Comparison of ENCODE assay signal across 7 mouse cellular contexts in genomic region chr1:68046551-68046970, GRCm38 (mm10).
DNase-seq lines count a peak whose midpoint lies in the region; ATAC-seq and TF ChIP-seq lines count a peak whose summit lies in the region.

No protein-coding gene starts in this region.

- WGBS in embryonic facial prominence, embryonic 13.5 days, result 4% methylated on average over 7 of the region's 7 CpGs
- WGBS in neural tube, embryonic 12.5 days, result 4% methylated on average over 7 of the region's 7 CpGs

- intact Hi-C loops in left cerebral cortex, adult 2 months (cut with DNase I), result no loop called here

- TF ChIP-seq CTCF in layer of hippocampus, adult 2 months (conservative IDR thresholded peaks at IDR 0.05), result peak; percentile 41
- peak; percentile 5; the same call in 1 of the 2 replicates for TF ChIP-seq CTCF in left cerebral cortex, adult 2 months (IDR thresholded peaks at IDR 0.05)

- peak in 1 of 2 experiments; percentile 11 for DNase-seq in layer of hippocampus, adult 2 months (ENCODE audit: low spot score in 2 of 2)
- DNase-seq in layer of hippocampus, postnatal 36 days, result no peak
- DNase-seq in left cerebral cortex, adult 2 months (ENCODE audit: extremely low spot score in 1 of 2, low spot score in 2 of 2), result peak in 1 of 2 experiments; percentile 18
- no peak for DNase-seq in thymus, postnatal 25 days
- DNase-seq in gastrocnemius, adult 18-20 months (ENCODE audit: low spot score), result no peak

- H3K27me3 ChIP-seq in embryonic facial prominence, embryonic 13.5 days, result no peaks in the 10 kb centered on the region
- H3K27me3 ChIP-seq in neural tube, embryonic 12.5 days (replicated peaks), result no peaks in the 10 kb centered on the region

- no peaks in the 10 kb centered on the region for H3K9me3 ChIP-seq in embryonic facial prominence, embryonic 13.5 days
- H3K9me3 ChIP-seq in neural tube, embryonic 12.5 days, result no peaks in the 10 kb centered on the region

- H3K4me2 ChIP-seq in embryonic facial prominence, embryonic 13.5 days, result peak overlapping the region; percentile 56
- H3K4me2 ChIP-seq in neural tube, embryonic 12.5 days (replicated peaks), result peak overlapping the region; percentile 54

- 0 out of 2 replicates have a peak overlapping the region, but pooled peaks have one; percentile 7 for H3K9ac ChIP-seq in embryonic facial prominence, embryonic 13.5 days
- H3K9ac ChIP-seq in neural tube, embryonic 12.5 days, result no peak overlapping the region

- H3K4me3 ChIP-seq in layer of hippocampus, adult 2 months, result peak overlapping the region; percentile 45
- H3K4me3 ChIP-seq in embryonic facial prominence, embryonic 13.5 days, result peak overlapping the region; percentile 34
- peak overlapping the region; percentile 23; the same call in 1 of the 2 replicates for H3K4me3 ChIP-seq in left cerebral cortex, adult 2 months
- peak overlapping the region; percentile 23 for H3K4me3 ChIP-seq in neural tube, embryonic 12.5 days

- peaks cover 4% of the 10 kb centered on the region; the same call in 1 of the 2 replicates for H3K4me1 ChIP-seq in embryonic facial prominence, embryonic 13.5 days
- peaks cover 4% of the 10 kb centered on the region; the same call in 1 of the 2 replicates for H3K4me1 ChIP-seq in neural tube, embryonic 12.5 days

- no peak for ATAC-seq in embryonic facial prominence, embryonic 13.5 days (ENCODE audit: insufficient number of reproducible peaks, insufficient read depth, low FRiP score, low TSS enrichment, low read depth)
- peak; percentile 86 for ATAC-seq in neural tube, embryonic 12.5 days (ENCODE audit: low FRiP score, low read depth)

- no peaks in the 10 kb centered on the region for H3K36me3 ChIP-seq in embryonic facial prominence, embryonic 13.5 days
- no peaks in the 10 kb centered on the region for H3K36me3 ChIP-seq in neural tube, embryonic 12.5 days

- 0 out of 2 replicates have a peak overlapping the region, but pooled peaks have one; percentile 36 for H3K27ac ChIP-seq in layer of hippocampus, adult 2 months
- H3K27ac ChIP-seq in embryonic facial prominence, embryonic 13.5 days, result no peak overlapping the region
- H3K27ac ChIP-seq in left cerebral cortex, adult 2 months, result no peak overlapping the region
- H3K27ac ChIP-seq in neural tube, embryonic 12.5 days, result no peak overlapping the region
